Mouse (Mus musculus): Measurements from ENCODE around the gene Brpf3. TPM values are rescaled to one million over a fixed set of nuclear protein-coding genes. Genes with fewer than 3 reads are reported as not detected.

Gene Brpf3
- polyA plus RNA-seq, 1 experiment from 2014 or later, result 8.0 TPM

DNA sequence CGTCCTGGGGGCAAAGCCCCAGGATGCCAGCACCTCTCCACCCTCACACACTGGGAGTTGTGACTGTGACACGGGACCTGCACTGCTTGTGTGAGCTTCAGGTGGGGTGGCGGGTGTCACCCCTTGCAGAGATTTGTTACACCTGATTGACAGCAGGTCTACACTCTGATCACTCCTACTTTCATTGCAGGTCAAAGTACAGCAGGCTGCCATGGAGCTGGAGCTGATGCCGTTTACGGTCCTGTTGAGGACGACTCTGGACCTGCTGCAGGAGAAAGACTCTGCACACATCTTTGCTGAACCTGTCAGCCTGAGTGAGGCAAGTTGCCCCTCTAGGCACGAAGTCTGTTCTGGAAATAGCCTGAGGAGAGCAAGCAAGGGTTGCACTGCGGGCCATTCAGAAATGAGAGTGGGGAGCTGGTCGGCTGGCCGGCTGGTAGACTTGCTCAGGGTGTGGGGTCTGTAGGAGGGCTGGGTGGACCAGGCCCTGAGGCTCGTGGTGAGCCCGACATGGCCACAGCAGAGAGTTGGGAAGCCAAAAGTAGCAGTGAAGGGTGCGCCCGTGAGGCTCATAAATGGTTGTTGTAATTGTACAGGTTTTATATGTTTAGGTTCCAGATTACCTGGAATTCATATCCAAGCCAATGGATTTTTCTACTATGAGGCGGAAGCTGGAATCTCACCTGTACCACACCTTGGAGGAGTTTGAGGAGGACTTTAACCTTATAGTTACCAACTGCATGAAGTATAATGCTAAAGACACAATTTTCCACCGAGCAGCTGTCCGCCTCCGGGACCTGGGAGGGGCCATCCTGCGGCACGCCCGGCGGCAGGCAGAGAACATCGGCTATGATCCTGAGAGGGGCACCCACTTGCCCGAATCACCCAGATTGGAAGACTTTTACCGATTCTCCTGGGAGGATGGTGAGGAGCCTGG, 16.3 kb downstream of the Brpf3 start:
- ATAC-seq (replicated peaks), result no peak
- H3K36me3 ChIP-seq, result peaks cover 77% of the 10 kb centered on the region
- WGBS, result 95% methylated on average over 25 of the region's 25 CpGs

DNA sequence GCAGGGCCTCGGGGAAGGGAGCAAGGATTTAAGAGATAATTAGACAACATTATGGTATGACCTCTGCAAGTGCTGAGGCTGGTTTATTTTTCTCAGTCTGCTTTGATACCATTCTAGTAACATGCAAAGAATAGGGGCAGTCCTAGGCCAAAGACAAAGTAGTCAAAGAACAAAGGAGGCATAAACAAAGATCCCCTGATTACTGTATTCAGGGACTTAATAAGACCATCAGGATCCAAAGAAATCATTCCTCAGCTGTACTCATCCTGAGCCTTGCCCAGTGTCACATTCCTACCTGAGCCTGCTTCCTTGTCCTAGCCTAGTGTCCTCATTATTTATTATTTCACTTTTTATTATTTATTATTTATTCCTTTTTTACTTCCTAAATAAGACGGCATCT, 19.3 kb downstream of the Brpf3 start:
- no peaks in the 10 kb centered on the region for H3K4me1 ChIP-seq
- 57% methylated on average over 2 of the region's 2 CpGs for WGBS
- no peak overlapping the region for H3K4me3 ChIP-seq
- no peak overlapping the region for H3K27ac ChIP-seq (replicated peaks)
- H3K4me2 ChIP-seq (replicated peaks), result no peak overlapping the region
- H3K27me3 ChIP-seq, result no peaks in the 10 kb centered on the region
- no peaks in the 10 kb centered on the region for H3K9me3 ChIP-seq
- no peak for ATAC-seq (replicated peaks)
- no peak overlapping the region for H3K9ac ChIP-seq (replicated peaks)
- peaks cover 83% of the 10 kb centered on the region for H3K36me3 ChIP-seq

More for the DNA sequence above, 16.3 kb downstream of the Brpf3 start:
- H3K4me3 ChIP-seq, result no peak overlapping the region
- H3K4me1 ChIP-seq, result no peaks in the 10 kb centered on the region
- no peak overlapping the region for H3K4me2 ChIP-seq (replicated peaks)
- H3K27me3 ChIP-seq, result no peaks in the 10 kb centered on the region
- H3K27ac ChIP-seq (replicated peaks), result no peak overlapping the region
- no peaks in the 10 kb centered on the region for H3K9me3 ChIP-seq
- no peak overlapping the region for H3K9ac ChIP-seq (replicated peaks)

DNA sequence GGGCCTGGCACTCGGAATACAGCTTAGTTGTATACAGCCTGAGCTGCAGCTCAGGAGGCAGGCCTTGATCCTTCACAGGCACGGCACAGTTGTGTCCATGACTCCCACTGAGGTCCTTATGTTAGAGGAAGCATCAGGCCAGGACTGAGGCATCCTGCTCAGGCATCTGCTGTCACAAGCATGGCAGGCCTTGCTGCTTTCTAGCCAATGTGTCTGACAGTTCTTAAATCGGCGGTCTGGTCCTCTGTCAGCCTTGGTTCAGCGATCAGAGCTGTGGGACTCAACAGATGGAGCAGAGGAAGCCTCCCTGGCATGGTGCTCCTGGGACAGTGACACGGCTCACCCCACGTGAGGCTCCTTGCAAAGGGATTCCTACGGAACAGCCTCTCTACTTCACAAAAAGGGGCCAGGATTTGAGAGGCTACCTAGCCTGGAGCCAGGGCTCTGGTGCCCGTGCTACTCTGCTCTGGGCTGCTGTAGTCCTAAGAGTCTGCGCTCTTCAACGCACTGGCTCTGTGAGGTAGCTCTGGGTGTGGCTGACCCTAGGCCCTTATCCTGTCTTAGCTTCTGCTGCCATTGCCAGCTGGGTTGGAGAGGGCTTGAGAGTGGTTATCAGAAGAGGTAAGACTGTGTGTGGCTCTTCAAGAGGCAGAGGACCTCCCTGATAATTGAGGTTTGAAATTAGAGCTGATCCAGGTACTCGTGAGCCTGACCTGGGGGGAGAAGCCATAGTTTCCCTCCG, 22.3 kb downstream of the Brpf3 start:
- H3K27ac ChIP-seq (replicated peaks), result no peak overlapping the region
- no peak overlapping the region for H3K4me3 ChIP-seq
- H3K9me3 ChIP-seq, result no peaks in the 10 kb centered on the region
- 91% methylated on average over 13 of the region's 13 CpGs for WGBS
- H3K4me2 ChIP-seq (replicated peaks), result no peak overlapping the region
- H3K36me3 ChIP-seq, result peaks cover 81% of the 10 kb centered on the region
- no peak overlapping the region for H3K9ac ChIP-seq (replicated peaks)
- H3K27me3 ChIP-seq, result no peaks in the 10 kb centered on the region
- no peaks in the 10 kb centered on the region for H3K4me1 ChIP-seq
- ATAC-seq (replicated peaks), result no peak

DNA sequence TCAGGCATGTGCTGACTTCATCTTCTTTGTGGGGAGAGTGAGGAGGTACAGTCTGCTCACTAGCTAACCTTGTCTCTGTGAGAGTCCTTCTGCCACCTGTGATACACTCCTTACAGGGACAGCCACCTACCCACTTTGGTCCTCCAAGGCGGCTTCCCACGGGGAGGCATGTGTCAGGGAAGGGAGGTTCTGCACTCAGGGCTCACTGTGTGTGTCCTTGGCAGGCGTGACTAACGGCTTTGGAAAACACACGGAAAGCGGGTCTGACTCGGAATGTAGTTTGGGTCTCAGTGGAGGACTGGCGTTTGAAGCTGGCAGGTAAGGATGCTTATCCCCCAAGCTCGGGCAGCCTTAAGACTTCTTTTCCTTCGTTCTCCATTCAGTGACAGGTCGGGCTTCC, 22.9 kb downstream of the Brpf3 start:
- no peaks in the 10 kb centered on the region for H3K27me3 ChIP-seq
- H3K4me1 ChIP-seq, result no peaks in the 10 kb centered on the region
- 93% methylated on average over 11 of the region's 11 CpGs for WGBS
- H3K36me3 ChIP-seq, result peaks cover 81% of the 10 kb centered on the region
- H3K4me2 ChIP-seq (replicated peaks), result no peak overlapping the region
- H3K4me3 ChIP-seq, result no peak overlapping the region
- ATAC-seq (replicated peaks), result no peak
- H3K9me3 ChIP-seq, result no peaks in the 10 kb centered on the region
- H3K9ac ChIP-seq (replicated peaks), result no peak overlapping the region
- H3K27ac ChIP-seq (replicated peaks), result no peak overlapping the region

DNA sequence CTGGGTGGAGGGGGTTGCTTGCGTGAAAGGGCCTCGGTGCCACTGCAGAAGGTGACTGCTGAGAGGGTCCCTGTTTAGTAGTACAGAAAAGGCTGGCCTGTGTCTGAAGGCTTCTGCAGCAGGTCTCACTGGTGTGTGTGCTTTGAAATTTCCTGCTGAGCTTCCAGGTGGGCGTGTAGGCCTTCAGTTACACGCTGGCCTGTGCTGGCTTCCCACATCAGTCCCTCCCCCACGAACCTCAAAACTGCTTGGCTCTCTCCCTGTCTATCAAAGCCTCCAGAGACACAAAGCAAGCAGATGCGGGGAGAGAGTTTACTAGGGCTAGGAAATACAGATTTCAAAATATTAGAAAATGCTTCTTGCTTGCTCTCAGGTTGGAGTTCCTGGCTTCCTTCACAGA, 24.0 kb downstream of the Brpf3 start:
- Histone ChIP-seq H3K36me3 (peaks cover 76% of the 10 kb centered on the region), H3K4me2 (replicated peaks) (no peak overlapping the region), H3K9ac (replicated peaks) (no peak overlapping the region), H3K27ac (replicated peaks) (no peak overlapping the region), H3K27me3 (no peaks in the 10 kb centered on the region), H3K9me3 (no peaks in the 10 kb centered on the region), H3K4me3 (no peak overlapping the region), H3K4me1 (no peaks in the 10 kb centered on the region)
- 79% methylated on average over 6 of the region's 6 CpGs for WGBS
- ATAC-seq (replicated peaks), result no peak

DNA sequence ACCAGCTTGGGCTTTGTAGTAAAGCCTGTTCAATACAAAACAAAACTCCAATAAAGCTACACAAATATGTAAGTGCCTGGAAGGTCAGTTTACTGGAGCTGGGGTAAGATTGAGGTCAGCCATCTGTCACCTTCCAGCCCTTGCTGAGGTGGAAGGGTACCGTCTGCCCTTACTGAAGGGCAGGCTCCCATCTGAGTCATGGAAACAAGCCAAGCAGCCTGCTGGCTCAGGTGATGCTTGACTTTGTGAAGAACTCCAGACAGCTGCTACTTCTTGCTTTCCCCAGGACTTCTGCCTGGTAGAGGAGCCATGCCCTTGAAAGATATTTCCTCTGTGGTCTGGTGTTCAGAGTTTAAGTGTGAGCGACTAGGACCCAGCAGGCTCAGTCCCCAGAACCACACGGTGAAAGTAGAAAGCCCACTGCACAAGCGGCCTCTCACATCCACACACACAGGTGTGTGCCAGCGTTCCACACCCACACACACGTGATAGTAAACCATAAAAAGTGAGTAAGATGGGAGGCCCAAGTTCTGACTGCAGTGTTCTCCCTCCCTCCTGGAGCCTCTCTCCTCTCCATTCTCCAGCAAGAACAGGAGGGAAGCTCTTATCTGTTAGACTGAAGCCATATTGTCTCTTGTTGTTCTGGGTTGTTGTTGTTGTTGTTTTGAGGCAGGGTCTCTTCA, 24.6 kb downstream of the Brpf3 start:
- no peaks in the 10 kb centered on the region for H3K9me3 ChIP-seq
- no peaks in the 10 kb centered on the region for H3K4me1 ChIP-seq
- H3K27ac ChIP-seq (replicated peaks), result no peak overlapping the region
- no peaks in the 10 kb centered on the region for H3K27me3 ChIP-seq
- H3K9ac ChIP-seq (replicated peaks), result no peak overlapping the region
- 92% methylated on average over 6 of the region's 6 CpGs for WGBS
- peaks cover 73% of the 10 kb centered on the region for H3K36me3 ChIP-seq
- ATAC-seq (replicated peaks), result no peak
- H3K4me3 ChIP-seq, result no peak overlapping the region
- H3K4me2 ChIP-seq (replicated peaks), result no peak overlapping the region

DNA sequence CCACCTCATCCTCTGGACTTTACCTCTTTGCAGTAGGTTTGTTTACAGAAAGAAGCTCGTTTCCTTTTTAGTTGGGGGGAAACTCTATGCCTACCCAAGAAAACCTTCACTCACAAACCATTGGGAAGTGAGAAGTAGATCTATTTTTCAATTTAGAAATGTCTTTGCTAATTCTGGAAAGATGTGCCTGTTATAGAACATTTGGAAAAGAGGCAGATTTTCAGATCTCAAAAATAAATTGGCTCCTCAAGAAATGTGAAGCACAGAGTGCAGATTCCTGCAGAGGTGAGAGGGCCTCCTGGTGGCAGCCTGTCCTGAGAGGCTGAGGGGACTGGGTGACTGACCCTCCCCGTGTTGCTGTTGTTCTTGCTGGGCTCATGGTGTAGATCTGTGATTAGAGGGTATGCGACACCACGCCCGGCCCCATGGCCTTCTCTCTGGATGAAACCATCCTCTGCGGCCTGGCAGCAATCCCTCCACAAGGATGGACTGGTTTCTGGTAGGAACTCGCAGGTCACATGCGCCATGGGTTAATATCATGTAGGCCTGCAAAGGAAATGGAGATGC, 26.9 kb downstream of the Brpf3 start:
- 91% methylated on average over 8 of the region's 8 CpGs for WGBS
- peaks cover 55% of the 10 kb centered on the region for H3K36me3 ChIP-seq

DNA sequence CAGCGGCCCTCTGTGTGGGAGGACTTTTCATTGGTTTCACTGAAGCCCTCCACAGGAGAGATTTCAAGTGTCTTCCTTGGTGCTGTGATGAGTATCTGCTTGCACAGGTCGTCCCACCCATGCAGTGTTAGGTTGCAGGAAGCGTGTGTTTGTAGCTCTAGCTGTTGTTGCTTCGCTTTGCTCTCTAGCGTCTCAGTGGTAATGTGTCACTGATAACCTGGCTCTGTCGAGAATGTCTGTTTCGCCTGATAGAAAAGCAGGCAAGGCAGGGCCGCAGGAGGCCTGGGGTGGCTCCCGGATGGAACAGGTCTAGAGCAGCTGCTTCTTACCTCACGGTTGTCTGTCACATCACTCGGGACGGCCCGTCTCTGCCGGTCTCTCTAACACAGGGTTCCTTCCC, 28.2 kb downstream of the Brpf3 start:
- no peaks in the 10 kb centered on the region for H3K27me3 ChIP-seq
- H3K36me3 ChIP-seq, result peaks cover 46% of the 10 kb centered on the region
- ATAC-seq (replicated peaks), result no peak
- no peak overlapping the region for H3K4me2 ChIP-seq (replicated peaks)
- H3K4me1 ChIP-seq, result no peaks in the 10 kb centered on the region
- H3K27ac ChIP-seq (replicated peaks), result no peak overlapping the region
- no peaks in the 10 kb centered on the region for H3K9me3 ChIP-seq
- H3K4me3 ChIP-seq, result no peak overlapping the region
- no peak overlapping the region for H3K9ac ChIP-seq (replicated peaks)
- 90% methylated on average over 14 of the region's 14 CpGs for WGBS

More for the DNA sequence above, 26.9 kb downstream of the Brpf3 start:
- Histone ChIP-seq H3K27me3 (no peaks in the 10 kb centered on the region), H3K4me1 (no peaks in the 10 kb centered on the region), H3K4me2 (replicated peaks) (no peak overlapping the region), H3K9me3 (no peaks in the 10 kb centered on the region), H3K4me3 (no peak overlapping the region), H3K27ac (replicated peaks) (no peak overlapping the region), H3K9ac (replicated peaks) (no peak overlapping the region)
- ATAC-seq (replicated peaks), result no peak

DNA sequence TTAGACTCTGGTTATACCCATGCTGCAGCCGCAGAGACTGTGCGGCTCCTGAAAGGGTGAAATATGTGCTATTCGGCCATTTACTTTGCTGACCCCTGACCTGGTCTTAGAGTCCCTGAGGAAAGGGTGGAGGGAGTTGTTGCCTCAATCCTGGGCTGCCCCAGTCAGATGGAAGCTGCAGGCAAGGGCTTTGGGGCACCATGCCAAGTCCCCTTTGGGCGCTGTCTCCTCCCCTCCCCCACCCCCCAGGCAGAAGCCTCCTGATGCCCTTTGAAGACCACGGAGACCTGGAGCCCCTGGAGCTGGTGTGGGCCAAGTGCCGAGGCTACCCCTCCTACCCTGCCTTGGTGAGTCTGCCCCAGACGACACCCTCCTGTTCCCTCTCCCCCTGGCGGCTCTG, 30.2 kb downstream of the Brpf3 start:
- Histone ChIP-seq H3K36me3 (peaks cover 39% of the 10 kb centered on the region), H3K4me2 (replicated peaks) (no peak overlapping the region), H3K9ac (replicated peaks) (no peak overlapping the region), H3K4me3 (no peak overlapping the region), H3K4me1 (no peaks in the 10 kb centered on the region), H3K9me3 (no peaks in the 10 kb centered on the region), H3K27me3 (no peaks in the 10 kb centered on the region), H3K27ac (replicated peaks) (no peak overlapping the region)
- ATAC-seq (replicated peaks), result no peak
- 69% methylated on average over 8 of the region's 8 CpGs for WGBS

DNA sequence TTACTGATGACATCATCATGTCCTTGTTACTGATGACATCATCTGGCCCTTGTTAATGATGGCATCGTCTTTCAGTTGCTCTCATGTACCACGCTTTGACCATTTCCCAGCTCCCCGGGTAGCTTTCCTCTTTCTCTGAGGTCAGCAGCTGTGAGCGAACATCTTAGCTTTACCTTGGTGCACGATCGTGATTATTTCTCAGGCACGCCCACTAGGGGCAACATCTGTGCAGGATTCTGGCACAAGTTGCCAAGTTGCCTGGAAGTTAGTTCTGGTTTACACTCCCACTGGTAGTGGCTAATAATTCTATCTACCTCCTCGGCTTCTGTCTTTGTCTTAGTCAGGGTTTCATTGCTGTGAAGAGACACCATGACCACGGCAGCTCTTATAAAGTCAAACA, 31.1 kb downstream of the Brpf3 start:
- no peaks in the 10 kb centered on the region for H3K9me3 ChIP-seq
- peaks cover 39% of the 10 kb centered on the region for H3K36me3 ChIP-seq
- 87% methylated on average over 9 of the region's 9 CpGs for whole genome bisulfite sequencing
- no peak for ATAC-seq (replicated peaks)
- no peak overlapping the region for H3K4me2 ChIP-seq (replicated peaks)
- H3K27me3 ChIP-seq, result no peaks in the 10 kb centered on the region
- H3K4me1 ChIP-seq, result no peaks in the 10 kb centered on the region
- H3K9ac ChIP-seq (replicated peaks), result no peak overlapping the region
- no peak overlapping the region for H3K27ac ChIP-seq (replicated peaks)
- H3K4me3 ChIP-seq, result no peak overlapping the region

DNA sequence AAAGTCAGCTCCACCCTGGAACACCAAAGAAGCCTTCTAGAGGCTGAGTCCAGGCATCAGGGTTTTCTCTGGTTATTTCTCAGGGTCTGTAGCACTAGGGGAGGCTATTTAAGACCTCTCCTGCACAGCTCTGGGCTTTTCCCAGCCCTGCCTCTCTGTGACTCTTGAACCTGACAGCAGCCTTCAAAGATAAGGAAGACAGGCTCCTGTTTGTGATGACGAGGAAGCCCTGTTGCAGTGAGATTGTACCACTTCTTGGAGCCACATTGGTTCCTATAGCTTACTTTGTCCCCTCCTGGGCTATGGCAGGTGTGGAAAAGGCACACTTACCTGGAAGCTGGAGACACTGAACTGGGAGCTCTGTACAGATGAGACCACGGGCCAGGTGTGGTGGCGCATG, 32.0 kb downstream of the Brpf3 start:
- no peaks in the 10 kb centered on the region for H3K27me3 ChIP-seq
- no peaks in the 10 kb centered on the region for H3K9me3 ChIP-seq
- WGBS, result 97% methylated on average over 3 of the region's 3 CpGs
- ATAC-seq (replicated peaks), result no peak
- no peak overlapping the region for H3K4me3 ChIP-seq
- H3K4me2 ChIP-seq (replicated peaks), result no peak overlapping the region
- H3K9ac ChIP-seq (replicated peaks), result no peak overlapping the region
- peaks cover 41% of the 10 kb centered on the region for H3K36me3 ChIP-seq
- H3K27ac ChIP-seq (replicated peaks), result no peak overlapping the region
- no peaks in the 10 kb centered on the region for H3K4me1 ChIP-seq

DNA sequence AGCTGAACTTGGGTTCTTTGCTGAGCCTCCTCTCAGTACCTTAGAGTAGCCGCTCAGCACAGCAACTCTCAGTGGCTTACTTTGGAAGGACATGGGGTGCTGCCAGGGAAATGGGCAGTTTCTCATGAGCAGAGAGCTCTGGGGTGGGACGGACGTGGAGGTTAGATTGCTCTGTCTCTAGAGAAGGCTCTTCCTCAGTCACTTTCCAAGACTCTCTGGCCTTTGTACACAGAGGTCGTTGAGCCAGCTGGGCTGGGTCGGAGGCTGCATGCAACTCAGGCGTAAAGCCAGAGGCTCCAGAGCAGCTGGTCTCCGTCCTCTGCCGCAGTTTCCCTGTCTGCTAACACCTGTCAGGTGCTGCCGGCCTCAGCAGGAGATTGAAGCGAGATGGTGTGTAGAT, 33.8 kb downstream of the Brpf3 start:
- H3K4me2 ChIP-seq (replicated peaks), result no peak overlapping the region
- 90% methylated on average over 10 of the region's 10 CpGs for WGBS
- no peaks in the 10 kb centered on the region for H3K4me1 ChIP-seq
- peaks cover 45% of the 10 kb centered on the region for H3K36me3 ChIP-seq
- no peaks in the 10 kb centered on the region for H3K9me3 ChIP-seq
- H3K27me3 ChIP-seq, result no peaks in the 10 kb centered on the region
- no peak for ATAC-seq (replicated peaks)
- H3K9ac ChIP-seq (replicated peaks), result no peak overlapping the region
- H3K4me3 ChIP-seq, result no peak overlapping the region
- no peak overlapping the region for H3K27ac ChIP-seq (replicated peaks)
